Mouse (Mus musculus): Measurements from ENCODE around the gene Sult2b1.

- TF ChIP-seq POLR2A (IDR thresholded peaks at IDR 0.05; ENCODE audit: extremely low read depth, insufficient read depth, low read length): no peak
- TF ChIP-seq CTCF (IDR thresholded peaks at IDR 0.05; ENCODE audit: low read depth, low read length): no peak
These were observed 97.6 kb downstream of the Sult2b1 start for GRCm38 (mm10) chr7:45686841-45687240.

Measured in liver, adult 2 months (tissue).